Mouse (Mus musculus) ES-Bruce4 (cell line): Measurements from ENCODE around the gene Agl.

Experiments
- CTCF ChIP-seq: IDR thresholded peaks from one replicate; pipeline ENCODE4 v1.8.1; 2011; ENCODE audit warnings: low read depth, low read length
- EP300 ChIP-seq: IDR thresholded peaks from 2 replicates; pipeline ENCODE4 v1.6.1; 2011; ENCODE audit warnings: low read depth, low read length; ENCODE audit not compliant: insufficient read depth
- POLR2A ChIP-seq: IDR thresholded peaks from one replicate; pipeline ENCODE4 v1.8.1; 2011; ENCODE audit warnings: low read length; ENCODE audit not compliant: insufficient read depth

DNA sequence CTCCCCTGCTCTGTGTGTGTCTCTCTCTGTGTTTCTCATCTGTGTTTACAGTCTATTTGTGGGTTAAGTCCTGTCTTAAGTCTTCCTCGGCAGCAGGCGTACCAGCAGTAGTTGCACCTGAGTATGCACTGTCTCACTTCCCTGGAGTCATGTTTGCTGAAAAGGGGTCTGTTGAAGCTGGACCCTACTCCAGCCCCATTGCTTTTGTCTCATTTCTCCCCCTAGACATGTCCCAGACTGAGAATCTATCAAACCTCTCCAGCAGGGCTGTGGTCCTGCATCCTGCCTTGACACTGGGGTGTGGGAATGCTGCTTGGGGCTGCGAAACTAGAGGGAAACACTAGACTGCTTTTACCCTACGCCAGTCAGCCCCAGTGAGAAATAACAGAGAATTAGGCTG lies 25.5 kb upstream of the Agl start:
- TF ChIP-seq EP300 (no peak), CTCF (no peak), POLR2A (no peak)
